ENCODE assay signal across 28 mouse cellular contexts in genomic region chr12:80762982-80763381, GRCm38 (mm10). TPM values are rescaled to one million over a fixed set of nuclear protein-coding genes. Genes with fewer than 3 reads are reported as not detected.
"Had no signal": no experiment of that assay in that cellular context is flagged by ENCODE, and none has a peak within 500 bp of the region (broad histone marks: within the 10 kb centered on the region; RNA-seq: fewer than 3 reads in every experiment).

No protein-coding gene starts in this region.

- H3K9me3 ChIP-seq: heart, embryonic 10.5 days; heart, embryonic 12.5 days; intestine, embryonic 15.5 days; limb, embryonic 10.5 days; limb, embryonic 12.5 days; liver, embryonic 12.5 days had no signal

- H3K9ac ChIP-seq: heart, embryonic 12.5 days; hindbrain, embryonic 12.5 days; hindbrain, embryonic 14.5 days; intestine, embryonic 15.5 days; limb, embryonic 12.5 days; liver, embryonic 12.5 days; liver, embryonic 14.5 days had no signal

- H3K4me3 ChIP-seq: heart, embryonic 10.5 days; heart, embryonic 12.5 days; hindbrain, embryonic 10.5 days; hindbrain, embryonic 12.5 days; intestine, embryonic 15.5 days; layer of hippocampus, adult 2 months; left cerebral cortex, adult 2 months; limb, embryonic 10.5 days; limb, embryonic 12.5 days; liver, embryonic 12.5 days had no signal

- H3K4me2 ChIP-seq: heart, embryonic 12.5 days; hindbrain, embryonic 12.5 days; hindbrain, embryonic 14.5 days; intestine, embryonic 15.5 days; limb, embryonic 12.5 days; liver, embryonic 12.5 days had no signal

- ATAC-seq: hindbrain, embryonic 16.5 days; inflammation-experienced regulatory T-cells, adult 6 months; intestine, embryonic 15.5 days; intestine, postnatal 0 days; liver, embryonic 12.5 days had no signal

- H3K27ac ChIP-seq: heart, embryonic 10.5 days; hindbrain, embryonic 10.5 days; hindbrain, embryonic 12.5 days; hindbrain, embryonic 14.5 days; intestine, embryonic 15.5 days; layer of hippocampus, adult 2 months; left cerebral cortex, adult 2 months; limb, embryonic 10.5 days; limb, embryonic 12.5 days; liver, embryonic 12.5 days; liver, embryonic 14.5 days had no signal

- DNase-seq: gastrocnemius, postnatal 25 days; heart, adult 18-20 months; heart, postnatal 10 days; heart, postnatal 4 days; kidney, adult 18-20 months; kidney, adult 8-10 months; kidney, postnatal 10 days; kidney, postnatal 25 days; kidney, postnatal 4 days had no signal

- H3K36me3 ChIP-seq: heart, embryonic 10.5 days; heart, embryonic 12.5 days; intestine, embryonic 15.5 days; limb, embryonic 10.5 days; limb, embryonic 12.5 days; liver, embryonic 12.5 days had no signal

RNA-seq across cellular contexts. Expression of gene Ccdc177, which starts 2.5 kb away (rescaled TPM):
- total RNA-seq: gastrocnemius, adult 18-20 months; gastrocnemius, adult 8-10 months; gastrocnemius, postnatal 25 days had no signal
- polyA plus RNA-seq: heart, embryonic 14.5 days; heart, embryonic 16.5 days; inflammation-experienced regulatory T-cells, adult 6 months; liver, embryonic 12.5 days; liver, embryonic 14.5 days had no signal
